Mouse (Mus musculus): Measurements from ENCODE around the gene Zbtb21. TPM values are rescaled to one million over a fixed set of nuclear protein-coding genes. Genes with fewer than 3 reads are reported as not detected.

Gene Zbtb21
- polyA plus RNA-seq, 1 experiment from 2014 or later: 14.5 TPM

DNA sequence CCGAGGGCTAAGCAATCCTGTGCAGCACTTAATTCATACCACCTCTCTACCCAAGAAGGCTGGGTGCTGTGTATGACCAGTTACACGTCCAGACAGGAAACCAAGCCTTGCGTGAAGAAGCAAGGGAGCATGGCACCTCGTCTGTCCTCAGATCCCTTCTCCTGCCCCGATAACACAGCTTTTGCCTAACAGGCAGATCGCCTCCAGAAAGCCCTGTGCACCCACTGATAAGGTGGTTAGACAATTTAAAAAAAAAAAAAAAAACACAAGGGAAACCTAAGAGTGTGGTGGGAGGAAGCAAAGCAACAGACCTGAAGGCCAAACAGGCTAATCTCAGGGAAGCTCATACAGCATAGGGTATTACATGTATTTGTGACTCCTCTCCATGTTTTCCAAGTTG lies 54.9 kb downstream of the Zbtb21 start:
- Histone ChIP-seq H3K27ac (replicated peaks) (no peak overlapping the region), H3K4me3 (no peak overlapping the region), H3K4me1 (no peaks in the 10 kb centered on the region), H3K36me3 (replicated peaks) (no peaks in the 10 kb centered on the region), H3K27me3 (replicated peaks; ENCODE audit: low read depth, poor library complexity, severe bottlenecking) (no peaks in the 10 kb centered on the region), H3K9me3 (no peaks in the 10 kb centered on the region)
- WGBS: 84% methylated on average over 6 of the region's 6 CpGs
- no peak for DNase-seq (ENCODE audit: low spot score)

DNA sequence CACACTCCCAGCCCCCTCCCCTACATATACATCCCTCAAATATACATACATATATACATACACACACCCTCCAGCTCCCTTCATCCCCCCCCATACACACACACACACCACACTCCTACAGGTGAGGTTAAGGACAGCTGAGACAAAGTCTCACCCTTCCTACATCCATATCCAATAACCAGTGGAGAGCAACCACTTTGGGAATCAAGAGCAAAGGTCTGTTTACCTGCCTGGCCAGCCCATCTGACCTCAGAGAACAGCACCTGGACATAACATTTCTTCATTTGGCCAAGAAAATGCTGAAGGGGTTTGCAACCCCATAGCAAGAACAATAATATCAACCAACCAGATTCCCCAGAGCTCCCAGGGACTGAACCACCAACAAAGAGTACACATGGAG lies 56.1 kb downstream of the Zbtb21 start:
- no peak overlapping the region for H3K27ac ChIP-seq (replicated peaks)
- no peaks in the 10 kb centered on the region for H3K9me3 ChIP-seq
- no peak overlapping the region for H3K4me3 ChIP-seq
- H3K36me3 ChIP-seq (replicated peaks): no peaks in the 10 kb centered on the region
- no peaks in the 10 kb centered on the region for H3K4me1 ChIP-seq
- no peaks in the 10 kb centered on the region for H3K27me3 ChIP-seq (replicated peaks; ENCODE audit: low read depth, poor library complexity, severe bottlenecking)
- no peak for DNase-seq (ENCODE audit: low spot score)

DNA sequence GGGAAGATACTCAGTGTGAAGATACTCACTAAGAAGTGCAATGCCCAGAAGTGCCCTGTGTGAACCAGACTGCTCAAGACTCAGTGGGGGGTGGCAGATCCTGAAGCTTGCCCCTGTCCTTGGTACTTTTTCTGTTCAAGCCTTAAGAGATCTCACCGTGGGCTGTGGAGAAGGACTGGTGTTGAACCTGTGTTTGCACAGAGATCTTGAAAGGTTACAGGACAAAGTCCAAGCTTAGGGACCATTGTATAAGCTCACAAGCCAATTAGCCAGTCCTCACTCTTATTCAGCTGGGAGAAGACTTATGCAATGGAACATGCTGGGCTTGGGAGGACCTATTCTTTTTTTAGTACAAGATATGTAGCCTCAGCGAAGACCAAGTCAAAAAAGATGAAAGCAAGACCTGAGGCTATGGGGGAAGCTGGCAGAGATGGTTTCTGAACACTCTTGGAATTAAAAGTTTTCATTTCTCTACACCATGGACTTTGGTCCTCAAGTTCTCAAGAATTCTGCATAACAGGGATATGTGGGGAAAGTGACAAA lies 56.9 kb downstream of the Zbtb21 start:
- H3K4me1 ChIP-seq: no peaks in the 10 kb centered on the region
- H3K27me3 ChIP-seq (replicated peaks; ENCODE audit: low read depth, poor library complexity, severe bottlenecking): no peaks in the 10 kb centered on the region
- no peak overlapping the region for H3K27ac ChIP-seq (replicated peaks)
- WGBS: 71% methylated on average over 2 of the region's 2 CpGs
- H3K4me3 ChIP-seq: no peak overlapping the region
- no peaks in the 10 kb centered on the region for H3K9me3 ChIP-seq
- no peaks in the 10 kb centered on the region for H3K36me3 ChIP-seq (replicated peaks)
- DNase-seq (ENCODE audit: low spot score): no peak

DNA sequence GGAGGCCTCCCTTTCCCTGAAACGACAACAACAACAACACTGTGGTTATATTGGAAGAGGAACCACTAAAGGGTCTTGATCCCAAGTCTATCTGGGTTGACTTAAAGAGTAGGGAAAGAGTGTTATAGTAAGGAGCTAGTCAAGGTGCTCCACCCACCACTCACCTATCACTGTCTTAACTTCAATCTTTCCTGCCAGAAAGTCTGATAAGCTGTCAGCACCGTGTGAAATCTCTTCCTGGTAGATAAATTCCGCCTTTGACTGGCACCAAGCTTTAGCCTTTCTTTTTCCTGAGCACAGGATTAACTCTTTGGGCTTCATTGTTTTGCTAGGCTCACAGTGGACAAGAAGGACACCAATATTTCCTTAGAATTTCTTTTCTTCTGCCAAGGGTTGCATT lies 58.4 kb downstream of the Zbtb21 start:
- no peak for DNase-seq (ENCODE audit: low spot score)

DNA sequence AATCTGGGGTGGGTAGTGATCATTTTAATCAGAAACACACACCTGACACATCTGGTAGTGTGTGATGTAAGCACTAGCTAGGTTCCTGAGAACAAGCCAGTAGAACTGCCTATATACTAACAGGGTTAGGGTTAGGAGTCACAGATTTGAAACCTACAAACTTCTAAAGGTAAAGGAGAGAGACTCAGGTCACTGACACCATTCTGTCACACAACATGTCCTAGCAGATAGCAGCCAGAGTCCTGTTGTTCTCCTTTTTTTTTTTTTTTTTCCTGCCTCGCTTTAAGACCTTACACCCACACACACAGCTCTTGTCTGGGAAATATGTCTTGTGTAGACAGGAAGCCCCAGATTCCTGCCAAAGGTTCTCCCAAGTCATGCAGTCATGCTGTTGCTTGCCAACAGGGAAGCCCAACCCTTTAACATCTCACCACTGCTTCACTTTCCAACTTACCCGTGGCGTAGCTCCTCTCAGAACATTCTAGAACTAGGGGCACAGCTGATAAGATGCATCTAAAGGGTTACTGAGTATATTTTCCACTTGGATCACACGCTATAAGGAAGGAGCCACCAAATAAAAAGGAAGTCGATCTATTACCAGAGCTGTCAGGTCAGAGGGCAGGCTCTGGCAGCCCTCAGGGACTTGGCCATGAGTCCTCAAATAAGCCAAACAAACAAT lies 64.9 kb downstream of the Zbtb21 start:
- no peak overlapping the region for H3K4me3 ChIP-seq
- H3K4me1 ChIP-seq: no peaks in the 10 kb centered on the region
- H3K9me3 ChIP-seq: no peaks in the 10 kb centered on the region
- no peaks in the 10 kb centered on the region for H3K36me3 ChIP-seq (replicated peaks)
- WGBS: 81% methylated on average over 5 of the region's 5 CpGs
- no peaks in the 10 kb centered on the region for H3K27me3 ChIP-seq (replicated peaks; ENCODE audit: low read depth, poor library complexity, severe bottlenecking)
- no peak overlapping the region for H3K27ac ChIP-seq (replicated peaks)
- no peak for DNase-seq (ENCODE audit: low spot score)

More for the DNA sequence above, 58.4 kb downstream of the Zbtb21 start:
- Histone ChIP-seq H3K27ac (replicated peaks) (no peak overlapping the region), H3K4me1 (no peaks in the 10 kb centered on the region), H3K9me3 (no peaks in the 10 kb centered on the region), H3K4me3 (no peak overlapping the region), H3K27me3 (replicated peaks; ENCODE audit: low read depth, poor library complexity, severe bottlenecking) (no peaks in the 10 kb centered on the region), H3K36me3 (replicated peaks) (no peaks in the 10 kb centered on the region)
- WGBS: 78% methylated on average over 3 of the region's 3 CpGs

Other genes starting within 250 kb of the Zbtb21 start
- gene Ripk4, start 198.8 kb downstream of the Zbtb21 start, polyA plus RNA-seq (2016; fragmentation: Nextera tagmentation; extraction: Ambion mirVana): 7.8 and 8.4 TPM in 2 replicates
- 16.6 and 17.2 TPM in 2 replicates for gene Prdm15, start 110.8 kb downstream of the Zbtb21 start, polyA plus RNA-seq (2016; fragmentation: Nextera tagmentation; extraction: Ambion mirVana)
- gene C2cd2, start within 50 bp of the Zbtb21 start, polyA plus RNA-seq (2016; fragmentation: Nextera tagmentation; extraction: Ambion mirVana): 11.6 and 14.0 TPM in 2 replicates
- 18.9 and 22.4 TPM in 2 replicates for gene B230307C23Rik, start 34.7 kb upstream of the Zbtb21 start, polyA plus RNA-seq (2016; fragmentation: Nextera tagmentation; extraction: Ambion mirVana)
- 35.9 and 38.5 TPM in 2 replicates for gene A630089N07Rik, start 119.8 kb upstream of the Zbtb21 start, polyA plus RNA-seq (2016; fragmentation: Nextera tagmentation; extraction: Ambion mirVana)

Data from embryonic facial prominence, embryonic 10.5 days (tissue).